Mouse (Mus musculus) frontal cortex, adult 2 months (tissue): ENCODE data around the gene Sypl2. TPM values are rescaled to one million over a fixed set of nuclear protein-coding genes. Genes with fewer than 3 reads are reported as not detected.
A peak's percentile ranks its signal among the peaks of the same experiment; 100 is the strongest.
"Not testable (repeated sequence)": the region's sequence is repeated elsewhere in the genome, so short reads cannot be mapped to it uniquely, and the experiment has no call there.

ENCODE experiments used
- DNase-seq, 2 experiments: peaks; one replicate each; pipeline ENCODE4 v3.0.0; 2022; ENCODE audit warnings: low spot score in 1 of 2; ENCODE audit errors: extremely low spot score in 1 of 2
- polyA plus RNA-seq: library from polyadenylated mRNA; depleted of rRNA; stranded (reverse); fragments of >200 nt; gene quantifications from 2 replicates; pipeline ENCODE4 v1.2.3, GENCODE M21; 2012; rRNA removed

Sypl2 gene
- polyA plus RNA-seq, result 1.8 and 1.9 TPM in 2 replicates

DNA sequence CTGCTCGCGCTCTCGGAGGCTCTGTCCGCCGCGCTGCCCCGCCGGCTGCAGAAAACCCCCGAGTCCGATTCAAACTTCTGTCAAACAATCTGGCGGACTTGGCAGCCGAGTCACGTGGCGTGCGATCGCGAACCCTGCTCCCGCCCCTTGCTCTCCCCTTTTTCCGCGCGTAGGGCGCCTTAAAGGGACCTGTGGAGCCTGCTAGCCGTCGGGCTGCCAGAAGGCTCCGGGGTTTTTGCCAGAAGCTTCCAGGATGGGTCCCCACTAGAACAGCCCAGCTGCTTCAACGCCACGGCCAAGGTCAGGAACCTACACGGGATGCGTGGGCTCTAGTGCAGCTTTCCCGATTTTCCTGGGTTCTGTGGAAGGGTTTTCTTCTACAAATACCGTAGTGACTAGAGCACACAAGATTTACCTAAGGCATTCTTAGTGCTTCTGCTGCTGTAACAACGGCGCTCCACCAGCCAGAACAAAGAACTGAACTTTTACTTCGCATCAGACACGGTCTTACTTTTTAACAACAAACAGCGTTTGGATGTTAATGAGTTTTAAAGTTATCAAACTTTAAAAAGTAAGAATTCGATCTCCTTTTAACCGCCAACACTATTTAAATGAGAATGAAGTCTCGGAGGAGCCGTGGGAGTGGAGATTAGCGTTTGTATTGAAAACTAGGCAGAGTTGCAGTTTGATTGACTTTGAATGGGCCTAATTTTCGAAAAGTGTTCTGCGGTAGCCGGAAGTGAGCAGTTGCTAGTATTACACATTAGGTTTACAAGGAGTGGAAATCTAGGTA, at the start of gene Sypl2:
Gene Sypl2, minus strand, starts transcription at position 91 of the 793 bp plus-strand sequence.
- DNase-seq, result peak in 1 of 2 experiments; percentile 19

DNA sequence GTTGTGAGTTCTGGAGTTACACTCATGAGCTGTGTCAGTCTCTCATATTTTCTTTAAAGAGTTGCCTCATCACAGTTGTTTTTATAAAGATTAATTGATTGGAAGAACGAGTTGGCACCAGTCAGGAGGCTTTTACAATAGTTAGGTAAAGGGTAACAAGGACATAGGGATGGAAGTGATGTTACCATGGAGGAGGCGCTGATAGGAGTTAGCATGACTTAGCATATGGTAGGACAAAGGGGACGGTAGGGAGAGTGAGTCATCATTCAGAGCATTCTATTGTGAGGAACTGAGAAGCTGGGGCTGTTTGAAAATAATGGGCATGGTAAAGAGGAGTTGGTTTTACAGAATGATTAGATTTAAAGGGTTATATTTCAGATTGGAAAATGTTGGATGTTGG, 32.9 kb upstream of the Sypl2 start:
- no peak for DNase-seq

GRCm38 (mm10) chr3:108257831-108258500, 31.5 kb upstream of the Sypl2 start:
- no peak for DNase-seq

GRCm38 (mm10) chr3:108256719-108257637, 30.5 kb upstream of the Sypl2 start, which contains the start of gene Psma5:
Gene Psma5 (plus strand): TSS chr3:108256926.
- DNase-seq, result peak; percentile 95 to 96

- DNase-seq, result no peak
Measured at GRCm38 (mm10) chr3:108246857-108247256, 20.4 kb upstream of the Sypl2 start.

DNA sequence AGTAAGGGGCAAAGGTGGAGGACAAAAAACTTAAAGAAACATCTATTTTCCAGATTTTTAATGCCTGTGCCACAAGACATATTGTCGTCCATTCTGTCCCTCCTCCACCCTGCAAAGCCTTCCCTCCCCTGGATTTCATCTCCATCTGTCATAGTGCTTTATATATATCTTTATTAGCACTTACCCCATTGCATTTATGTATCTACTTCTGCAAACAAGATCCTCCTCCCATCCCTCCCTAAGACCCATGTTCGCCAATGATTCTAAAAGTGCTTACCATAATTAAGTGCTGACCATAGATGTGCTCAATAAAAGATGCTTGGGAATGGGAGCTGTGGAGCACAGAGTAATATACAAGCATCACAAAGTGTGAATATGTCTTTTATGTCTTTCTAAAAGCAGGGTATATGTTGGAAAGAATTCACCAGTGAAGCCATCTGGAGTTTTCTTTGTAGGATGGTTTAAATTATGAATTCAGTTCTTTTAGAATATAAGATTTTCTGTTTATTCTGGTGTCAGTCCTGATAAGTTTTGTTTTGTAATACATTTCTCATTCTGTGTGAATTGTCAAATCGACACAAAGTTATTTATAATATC, 14.9 kb upstream of the Sypl2 start:
- no peak for DNase-seq

DNA sequence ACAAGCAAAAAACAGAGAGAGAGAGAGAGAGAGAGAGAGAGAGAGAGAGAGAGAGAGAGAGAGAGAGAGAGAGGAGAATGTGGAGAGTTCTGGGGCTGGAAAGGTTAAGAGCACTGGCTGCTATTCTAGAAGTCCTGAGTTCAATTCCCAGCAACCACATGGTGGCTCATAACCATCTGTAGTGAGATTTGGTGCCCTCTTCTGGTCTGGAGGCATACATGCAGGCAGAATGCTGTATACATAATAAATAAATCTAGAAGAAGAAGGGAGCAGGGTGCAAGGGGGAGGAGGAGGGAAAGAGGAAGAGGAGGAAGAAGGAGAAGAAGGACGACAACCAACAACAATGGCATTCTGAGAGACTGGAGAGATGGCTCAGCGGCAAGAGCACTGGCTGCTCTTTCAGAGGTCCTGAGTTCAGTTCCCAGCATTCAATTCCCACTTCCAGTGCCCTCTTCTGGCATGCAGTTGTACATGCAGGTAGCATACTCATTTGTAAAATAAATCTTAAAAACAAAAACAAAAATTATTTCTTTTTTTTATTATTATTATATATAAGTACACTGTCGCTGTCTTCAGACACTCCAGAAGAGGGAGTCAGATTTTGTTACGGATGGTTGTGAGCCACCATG, 11.1 kb upstream of the Sypl2 start:
- DNase-seq, result not testable (repeated sequence)

- DNase-seq, result no peak
Measured at GRCm38 (mm10) chr3:108231646-108232045, 5.2 kb upstream of the Sypl2 start.

DNA sequence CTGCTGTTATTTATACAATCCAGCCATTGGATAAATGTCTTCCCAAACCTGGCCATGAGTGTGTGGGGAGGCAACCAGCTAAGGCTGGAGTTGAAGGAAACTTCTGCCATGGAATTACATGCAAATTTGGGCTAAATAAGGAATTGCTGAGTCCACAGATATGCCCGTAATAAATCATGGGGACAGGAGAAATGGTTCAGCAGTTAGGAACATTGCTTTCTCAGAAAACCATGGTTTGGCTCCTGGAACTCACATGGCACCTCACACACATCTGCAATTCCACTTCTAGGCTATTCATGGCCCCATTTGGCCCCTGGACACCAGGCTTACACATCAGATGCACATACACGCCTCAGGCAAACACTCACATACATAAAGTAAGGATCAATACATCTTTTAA, 1.1 kb upstream of the Sypl2 start:
- DNase-seq, result no peak

- DNase-seq, result no peak
Measured at GRCm38 (mm10) chr3:108225711-108226557, 514 bp downstream of the Sypl2 start.

DNA sequence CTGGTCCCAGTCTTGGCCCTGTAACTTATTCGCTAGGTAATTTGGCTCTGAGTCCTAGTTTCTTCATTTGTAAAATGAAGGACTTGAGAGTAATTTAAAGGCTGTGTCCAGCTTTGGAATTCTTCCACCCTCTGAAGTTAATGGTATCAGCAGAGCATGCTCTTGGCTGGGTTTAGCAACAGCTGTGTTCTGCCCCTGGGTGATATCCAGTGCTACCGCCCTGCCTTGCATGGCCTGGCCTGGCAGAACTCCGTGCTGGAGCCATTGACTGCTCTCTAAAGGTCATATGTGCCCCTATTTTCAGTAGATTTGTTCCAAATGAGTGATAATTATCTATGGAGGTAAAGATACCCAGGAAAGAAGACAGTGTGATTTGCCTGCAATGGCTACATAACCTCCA, 5.8 kb downstream of the Sypl2 start:
- no peak for DNase-seq

DNA sequence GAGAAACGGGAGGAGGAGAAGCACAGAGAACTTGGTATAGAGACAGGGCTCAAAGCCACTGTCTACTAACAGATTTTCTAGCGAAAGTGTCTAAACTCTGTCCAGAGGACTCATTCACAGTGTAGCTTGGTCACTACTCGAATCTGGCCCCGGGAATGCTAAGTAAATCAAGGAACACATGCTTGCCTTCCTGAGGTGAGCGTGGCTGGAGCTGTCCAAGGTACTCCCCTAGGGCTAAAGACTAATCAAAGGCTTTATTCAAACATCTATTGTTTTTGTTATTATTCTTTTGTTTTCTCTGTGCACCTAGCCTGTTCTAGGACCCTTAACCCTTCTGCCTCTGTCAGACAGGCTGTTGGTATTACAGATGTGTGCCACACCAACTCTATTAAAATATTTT, 11.7 kb downstream of the Sypl2 start:
- no peak for DNase-seq

DNA sequence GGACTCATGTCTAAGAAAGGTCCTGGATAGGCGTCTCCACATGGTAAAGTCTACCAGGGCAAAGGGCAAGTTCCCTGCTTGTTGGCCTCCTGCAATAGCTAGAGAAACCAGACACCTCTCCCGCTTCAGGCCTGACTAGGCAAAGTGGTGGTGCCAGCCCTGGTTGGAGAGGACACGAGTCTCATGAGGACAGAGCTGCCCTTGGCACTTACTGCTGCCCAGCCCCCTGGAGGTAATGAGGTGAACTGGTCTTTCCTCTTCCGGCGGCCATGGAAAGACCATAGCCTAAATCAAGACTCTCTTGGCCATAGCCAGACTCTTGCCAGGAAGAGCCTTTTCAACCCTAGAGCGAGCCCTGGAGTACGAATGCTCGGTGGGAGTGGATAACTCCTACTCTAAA, 14.0 kb downstream of the Sypl2 start:
- DNase-seq, result no peak

DNA sequence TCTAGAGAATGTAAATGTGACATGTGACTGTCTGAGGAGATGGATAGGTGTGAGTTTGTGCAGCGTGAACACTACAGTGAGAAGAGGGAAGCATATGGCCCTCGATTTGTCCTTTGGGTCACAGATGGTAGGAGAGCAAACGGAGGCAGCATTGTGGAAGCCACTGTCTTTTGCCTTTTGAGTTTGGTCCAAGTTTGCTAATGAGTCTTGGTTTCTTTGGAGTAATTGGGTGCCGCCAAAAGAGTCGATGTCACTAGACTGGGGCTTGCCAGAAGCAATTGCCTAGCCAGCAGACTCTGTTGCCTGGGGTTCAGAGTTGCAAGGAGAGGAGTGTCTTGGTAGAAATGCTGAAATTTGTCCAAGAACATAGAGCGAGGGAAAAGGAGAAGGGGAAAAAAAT, 14.6 kb downstream of the Sypl2 start:
- DNase-seq, result peak in 1 of 2 experiments; percentile 25

GRCm38 (mm10) chr3:108210771-108211139, 15.7 kb downstream of the Sypl2 start, which contains the start of gene Atxn7l2:
Gene Atxn7l2 (minus strand): TSS chr3:108210934.
- peak in 1 of 2 experiments; percentile 78 for DNase-seq

- peak; percentile 92 to 95 for DNase-seq
Measured at GRCm38 (mm10) chr3:108209946-108210770, 16.3 kb downstream of the Sypl2 start.

GRCm38 (mm10) chr3:108209536-108209935, 16.9 kb downstream of the Sypl2 start:
- DNase-seq, result no peak

DNA sequence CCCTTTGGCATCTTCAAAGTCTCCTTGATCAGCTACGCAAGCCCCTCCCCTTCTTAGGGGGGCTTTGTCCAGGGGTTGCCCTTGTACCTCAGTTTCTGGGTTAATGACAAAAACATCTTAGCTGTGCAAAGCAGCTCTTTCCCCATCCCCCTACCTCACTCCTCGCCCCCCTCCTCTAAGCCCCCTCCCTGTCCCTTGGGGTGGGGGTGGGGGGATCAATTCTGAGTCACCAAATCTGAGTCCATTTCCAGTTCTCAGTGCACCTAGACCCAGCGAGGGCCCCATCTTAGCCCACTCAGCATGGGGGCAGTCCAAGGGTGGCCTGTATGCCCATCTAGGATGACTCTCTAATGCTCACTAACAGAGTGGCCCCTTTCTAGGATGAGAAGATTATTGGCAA, 17.4 kb downstream of the Sypl2 start:
- DNase-seq, result no peak
